Mouse (Mus musculus) CD4-positive helper T cell, adult 2 months (primary cell): ENCODE results near the gene Fam149b.

Experiments used
- DNase-seq: peaks from one replicate; pipeline ENCODE4 v3.0.0-alpha.2; 2012; ENCODE audit warnings: low read depth, missing footprints, low spot score

The Fam149b gene

GRCm38 (mm10) chr14:20389446-20390079 is 41.6 kb downstream of the Fam149b start:
- no peak for DNase-seq

- no peak for DNase-seq
Observed at GRCm38 (mm10) chr14:20392326-20392725, 44.4 kb downstream of the Fam149b start.

- peak; percentile 98 for DNase-seq
Observed at GRCm38 (mm10) chr14:20393205-20393913, 45.4 kb downstream of the Fam149b start, which contains the start of gene Mrps16. Mrps16 (minus strand) TSS chr14:20393634.

DNA sequence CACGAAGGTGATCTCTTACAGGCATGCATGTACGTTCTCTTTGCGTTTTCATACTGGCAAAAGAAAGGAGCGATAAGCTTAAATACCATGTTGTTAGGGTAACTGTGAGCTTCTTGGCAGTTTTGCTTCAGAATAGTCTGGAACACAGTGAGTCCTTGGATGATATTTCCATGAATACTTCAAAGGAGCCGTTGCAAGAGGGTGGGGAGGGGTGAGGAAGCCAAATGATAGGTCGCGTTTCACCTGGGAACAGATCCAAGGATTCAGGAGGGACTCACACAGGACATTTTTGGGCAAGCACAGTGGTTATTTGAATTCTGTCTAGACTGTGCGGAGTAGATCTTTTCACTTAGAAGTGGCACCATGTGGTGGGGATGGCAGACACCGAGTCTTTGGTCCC is 49.3 kb downstream of the Fam149b start:
- no peak for DNase-seq

DNA sequence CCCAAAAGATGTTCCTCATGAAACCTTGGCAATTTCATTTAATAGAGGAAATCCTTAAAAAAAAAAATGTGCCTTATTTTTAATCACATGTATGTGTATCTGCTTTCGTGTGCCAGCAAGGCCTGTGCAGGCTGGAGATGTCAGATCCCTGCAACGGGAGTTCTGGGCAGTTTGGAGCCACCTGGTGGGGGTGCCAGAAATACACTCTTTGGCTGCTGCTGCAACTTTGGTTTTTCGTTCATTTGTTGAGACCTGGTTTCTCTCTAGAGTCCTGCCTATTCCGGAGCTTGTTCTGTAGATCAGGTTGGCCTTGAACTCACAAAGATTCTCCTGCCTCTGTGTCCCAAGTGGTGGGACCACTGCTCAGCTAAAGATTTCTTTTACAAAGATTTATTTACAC is 50.9 kb downstream of the Fam149b start:
- no peak for DNase-seq

GRCm38 (mm10) chr14:20400071-20400470 is 52.1 kb downstream of the Fam149b start:
- peak; percentile 20 for DNase-seq

DNA sequence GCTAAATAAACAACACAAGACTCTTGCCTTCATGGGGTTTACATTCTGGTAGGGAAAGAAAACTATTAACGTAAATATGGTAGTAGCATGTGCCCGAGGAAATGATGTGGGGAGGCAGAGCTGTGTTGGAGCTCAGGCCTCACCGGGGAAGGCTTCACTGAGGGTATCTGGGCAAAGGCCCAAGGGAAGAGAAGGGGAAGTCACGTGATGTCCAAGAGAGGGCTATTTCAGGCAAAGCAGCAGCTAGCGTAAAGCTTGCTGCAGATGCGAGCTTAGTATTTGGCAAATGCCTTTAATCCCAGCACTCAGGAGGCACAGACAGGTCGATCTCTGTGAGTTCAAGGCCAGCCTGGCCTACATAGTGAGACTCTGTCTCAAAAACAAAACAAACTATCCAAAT is 74.3 kb downstream of the Fam149b start:
- no peak for DNase-seq

- DNase-seq, result no peak
Observed at GRCm38 (mm10) chr14:20423046-20423445, 75.1 kb downstream of the Fam149b start.

- no peak for DNase-seq
Observed at GRCm38 (mm10) chr14:20428593-20428992, 80.6 kb downstream of the Fam149b start.

GRCm38 (mm10) chr14:20429833-20430232 is 81.9 kb downstream of the Fam149b start:
- no peak for DNase-seq

GRCm38 (mm10) chr14:20431726-20432125 is 83.8 kb downstream of the Fam149b start:
- DNase-seq, result no peak

DNA sequence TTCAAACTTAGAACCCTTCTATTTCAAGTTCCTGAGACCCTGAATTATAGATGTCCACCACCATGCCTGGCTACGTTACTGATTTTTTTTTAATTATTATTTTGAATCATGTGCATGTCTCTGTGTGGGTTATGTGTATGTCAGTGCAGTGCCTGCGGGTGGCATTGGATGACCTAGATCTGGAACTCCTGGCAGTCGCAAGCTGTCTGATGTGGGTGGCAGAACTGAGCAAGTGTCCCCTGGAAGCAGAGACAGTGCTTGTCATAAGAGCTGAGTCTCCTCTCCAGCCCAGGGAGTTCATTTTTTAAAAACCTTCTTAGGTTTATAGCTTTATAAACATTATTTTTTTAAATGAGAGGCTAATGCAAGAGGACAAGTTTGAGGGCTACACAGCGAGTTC is 84.5 kb downstream of the Fam149b start:
- DNase-seq, result no peak
